21 mouse cellular contexts compared by ENCODE assay signal in the genomic region with DNA sequence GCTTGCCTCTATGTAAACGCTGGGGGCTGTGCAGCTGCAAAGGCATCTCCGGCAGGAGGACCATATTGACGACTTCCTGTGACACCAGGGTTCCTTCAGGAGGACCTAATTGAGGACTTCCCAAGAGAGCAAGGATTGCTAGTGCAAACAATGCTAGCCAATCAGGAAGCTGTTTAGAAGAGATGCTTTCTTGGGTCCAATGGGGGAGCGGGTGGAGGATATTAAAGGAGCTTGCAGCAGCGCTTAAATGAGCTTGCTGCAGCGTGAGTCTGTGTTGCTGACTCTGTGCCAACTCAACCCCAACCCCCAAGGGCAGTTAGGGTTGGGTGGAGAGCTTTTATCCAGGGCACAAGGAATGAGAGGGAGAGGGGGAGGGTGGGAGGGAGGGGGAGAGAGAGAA. TPM values are rescaled to one million over a fixed set of nuclear protein-coding genes. Genes with fewer than 3 reads are reported as not detected.
DNase-seq lines count a peak whose midpoint lies in the region; ATAC-seq and TF ChIP-seq lines count a peak whose summit lies in the region.
"Had no signal": no experiment of that assay in that cellular context is flagged by ENCODE, and none has a peak within 500 bp of the region (broad histone marks: within the 10 kb centered on the region; RNA-seq: fewer than 3 reads in every experiment).

No protein-coding gene starts in this region.

- no peak overlapping the region for H3K9ac ChIP-seq in forebrain, embryonic 15.5 days (replicated peaks)
- no peak overlapping the region for H3K9ac ChIP-seq in forebrain, embryonic 11.5 days (ENCODE audit: low read length)
- H3K9ac ChIP-seq in lung, embryonic 15.5 days = no peak overlapping the region
- no peak overlapping the region for H3K9ac ChIP-seq in lung, postnatal 0 days (replicated peaks; ENCODE audit: low read depth)
- H3K9ac ChIP-seq in embryonic facial prominence, embryonic 14.5 days (ENCODE audit: low read depth, low read length) = no peak overlapping the region
- H3K9ac ChIP-seq: heart, embryonic 15.5 days; hindbrain, embryonic 15.5 days; liver, embryonic 12.5 days had no signal

- 38% methylated on average over 6 of the region's 6 CpGs for WGBS in forebrain, embryonic 15.5 days
- WGBS in forebrain, embryonic 11.5 days = 60% methylated on average over 6 of the region's 6 CpGs
- WGBS in lung, embryonic 15.5 days = 31% methylated on average over 6 of the region's 6 CpGs
- WGBS in lung, postnatal 0 days = 25% methylated on average over 6 of the region's 6 CpGs
- WGBS in embryonic facial prominence, embryonic 14.5 days = 28% methylated on average over 6 of the region's 6 CpGs

- H3K36me3 ChIP-seq in forebrain, embryonic 15.5 days = no peaks in the 10 kb centered on the region
- H3K36me3 ChIP-seq in forebrain, embryonic 11.5 days (ENCODE audit: control insufficient read depth, insufficient read depth, low read length) = no peaks in the 10 kb centered on the region
- H3K36me3 ChIP-seq in lung, embryonic 15.5 days = no peaks in the 10 kb centered on the region
- no peaks in the 10 kb centered on the region for H3K36me3 ChIP-seq in lung, postnatal 0 days (ENCODE audit: insufficient read depth, low read length)
- no peaks in the 10 kb centered on the region for H3K36me3 ChIP-seq in embryonic facial prominence, embryonic 14.5 days (ENCODE audit: control insufficient read depth, insufficient read depth, low read length)
- H3K36me3 ChIP-seq: heart, embryonic 15.5 days; hindbrain, embryonic 15.5 days; liver, embryonic 12.5 days had no signal

- no peaks in the 10 kb centered on the region for H3K4me1 ChIP-seq in forebrain, embryonic 15.5 days
- no peaks in the 10 kb centered on the region for H3K4me1 ChIP-seq in forebrain, embryonic 11.5 days (replicated peaks; ENCODE audit: control insufficient read depth, insufficient read depth, low read length)
- H3K4me1 ChIP-seq in lung, embryonic 15.5 days = no peaks in the 10 kb centered on the region
- H3K4me1 ChIP-seq in lung, postnatal 0 days (ENCODE audit: insufficient read depth, low read depth, low read length) = no peaks in the 10 kb centered on the region
- H3K4me1 ChIP-seq in embryonic facial prominence, embryonic 14.5 days (ENCODE audit: control insufficient read depth, insufficient read depth, low read length) = no peaks in the 10 kb centered on the region
- H3K4me1 ChIP-seq: heart, embryonic 15.5 days; hindbrain, embryonic 15.5 days; liver, embryonic 12.5 days had no signal

- no peak for TF ChIP-seq CTCF in lung, postnatal 0 days (IDR thresholded peaks at IDR 0.05)

- ATAC-seq in forebrain, embryonic 15.5 days (replicated peaks) = 0 out of 2 replicates have a peak, but pooled peaks have one; percentile 19
- ATAC-seq in forebrain, embryonic 11.5 days (replicated peaks; ENCODE audit: low FRiP score) = no peak
- peak; percentile 46; the same call in 1 of the 2 replicates for ATAC-seq in lung, embryonic 15.5 days (ENCODE audit: borderline replicate concordance, extremely low read depth, low FRiP score, low TSS enrichment)
- ATAC-seq in lung, postnatal 0 days = no peak
- no peak for ATAC-seq in embryonic facial prominence, embryonic 14.5 days (ENCODE audit: low read depth)
- ATAC-seq: intestine, embryonic 16.5 days; liver, embryonic 12.5 days; midbrain, embryonic 16.5 days had no signal

- no peaks in the 10 kb centered on the region for H3K27me3 ChIP-seq in forebrain, embryonic 15.5 days
- H3K27me3 ChIP-seq in forebrain, embryonic 11.5 days (ENCODE audit: control insufficient read depth, insufficient read depth, low read length) = no peaks in the 10 kb centered on the region
- H3K27me3 ChIP-seq in lung, embryonic 15.5 days = no peaks in the 10 kb centered on the region
- no peaks in the 10 kb centered on the region for H3K27me3 ChIP-seq in lung, postnatal 0 days (replicated peaks; ENCODE audit: insufficient read depth, low read length)
- no peaks in the 10 kb centered on the region for H3K27me3 ChIP-seq in embryonic facial prominence, embryonic 14.5 days (replicated peaks; ENCODE audit: control insufficient read depth, insufficient read depth, low read length)
- H3K27me3 ChIP-seq: heart, embryonic 15.5 days; hindbrain, embryonic 15.5 days; liver, embryonic 12.5 days had no signal

- no peak for TF ChIP-seq EP300 in lung, postnatal 0 days (IDR thresholded peaks at IDR 0.05)

- no peak overlapping the region for H3K4me3 ChIP-seq in forebrain, embryonic 15.5 days
- H3K4me3 ChIP-seq in forebrain, embryonic 11.5 days (ENCODE audit: low read depth, low read length) = no peak overlapping the region
- no peak overlapping the region for H3K4me3 ChIP-seq in lung, embryonic 15.5 days
- no peak overlapping the region for H3K4me3 ChIP-seq in lung, postnatal 0 days (ENCODE audit: low read depth, low read length)
- no peak overlapping the region for H3K4me3 ChIP-seq in embryonic facial prominence, embryonic 14.5 days (ENCODE audit: low read depth, low read length)
- H3K4me3 ChIP-seq: erythroblast, embryonic 14.5 days; heart, adult 2 months; heart, embryonic 15.5 days; hindbrain, embryonic 15.5 days; liver, embryonic 12.5 days had no signal

- H3K9me3 ChIP-seq in forebrain, embryonic 15.5 days = no peaks in the 10 kb centered on the region
- no peaks in the 10 kb centered on the region for H3K9me3 ChIP-seq in forebrain, embryonic 11.5 days (ENCODE audit: control insufficient read depth, low read length)
- no peaks in the 10 kb centered on the region for H3K9me3 ChIP-seq in lung, embryonic 15.5 days
- H3K9me3 ChIP-seq in lung, postnatal 0 days (ENCODE audit: low read length) = no peaks in the 10 kb centered on the region
- H3K9me3 ChIP-seq in embryonic facial prominence, embryonic 14.5 days (ENCODE audit: control insufficient read depth, low read length) = no peaks in the 10 kb centered on the region
- H3K9me3 ChIP-seq: heart, embryonic 15.5 days; hindbrain, embryonic 15.5 days had no signal

- DNase-seq in forebrain, embryonic 11.5 days (ENCODE audit: low spot score) = no peak
- no peak for DNase-seq in lung, postnatal 0 days (ENCODE audit: low spot score)
- peak; percentile 4 for DNase-seq in NIH3T3 (ENCODE audit: low read depth)
- DNase-seq in embryonic facial prominence, embryonic 14.5 days (ENCODE audit: low spot score) = no peak
- no peak for DNase-seq in right cerebral cortex, postnatal 14 days
- no peak for DNase-seq in layer of hippocampus, adult 18-20 months (ENCODE audit: low spot score in 2 of 2)
- DNase-seq: adrenal gland, adult 2 months; B cell, adult 2 months; gastrocnemius, postnatal 14 days; heart, adult 2 months; heart, postnatal 4 days; lung, postnatal 10 days; thymus, postnatal 25 days had no signal

- H3K27ac ChIP-seq in forebrain, embryonic 15.5 days (replicated peaks) = no peak overlapping the region
- no peak overlapping the region for H3K27ac ChIP-seq in forebrain, embryonic 11.5 days (ENCODE audit: low read depth, low read length)
- H3K27ac ChIP-seq in lung, embryonic 15.5 days = no peak overlapping the region
- H3K27ac ChIP-seq in lung, postnatal 0 days (ENCODE audit: low read length) = no peak overlapping the region
- H3K27ac ChIP-seq in embryonic facial prominence, embryonic 14.5 days (replicated peaks; ENCODE audit: low read depth, low read length) = no peak overlapping the region
- H3K27ac ChIP-seq: heart, adult 2 months; heart, embryonic 15.5 days; hindbrain, embryonic 15.5 days; liver, embryonic 12.5 days had no signal

- H3K4me2 ChIP-seq in forebrain, embryonic 15.5 days (replicated peaks) = no peak overlapping the region
- H3K4me2 ChIP-seq in forebrain, embryonic 11.5 days (ENCODE audit: low read depth, low read length, severe bottlenecking) = no peak overlapping the region
- peak overlapping the region; percentile 22; the same call in 1 of the 2 replicates for H3K4me2 ChIP-seq in lung, embryonic 15.5 days
- H3K4me2 ChIP-seq in lung, postnatal 0 days (replicated peaks; ENCODE audit: low read depth, low read length) = no peak overlapping the region
- peak overlapping the region; percentile 18 for H3K4me2 ChIP-seq in embryonic facial prominence, embryonic 14.5 days (ENCODE audit: low read depth, low read length)
- H3K4me2 ChIP-seq: heart, embryonic 15.5 days; hindbrain, embryonic 15.5 days; liver, embryonic 12.5 days had no signal

RNA-seq across cellular contexts. Expression of a gene that starts 11.3 kb away (rescaled TPM):
- 7.0 and 9.2 TPM in 2 replicates for polyA plus RNA-seq in forebrain, embryonic 15.5 days (2015; fragmentation: Nextera tagmentation; extraction: Ambion mirVana)
- 0.47 and 0.69 TPM in 2 replicates for polyA plus RNA-seq in forebrain, embryonic 11.5 days (2014; fragmentation: Nextera tagmentation; extraction: Ambion mirVana)
- polyA plus RNA-seq in lung, embryonic 15.5 days (2015; fragmentation: Nextera tagmentation; extraction: Ambion mirVana) = 0.36 and 0.39 TPM in 2 replicates
- polyA plus RNA-seq in lung, postnatal 0 days (2015; fragmentation: Nextera tagmentation; extraction: Ambion mirVana) = 2.6 and 3.3 TPM in 2 replicates
- 6.3 and 6.5 TPM in 2 replicates for polyA plus RNA-seq in embryonic facial prominence, embryonic 14.5 days (2014; fragmentation: Nextera tagmentation; extraction: Ambion mirVana)
- total RNA-seq in layer of hippocampus, adult 18-20 months (2021) = 10 to 100 TPM; 16.4 to 16.8 TPM
- polyA plus RNA-seq: erythroblast, embryonic 14.5 days had no signal

Comparison
In these comparisons a context has a peak if more than half of its experiments do, and no peak if none do; other contexts are left out.
1. ATAC-seq: peak in forebrain, embryonic 15.5 days (single experiment) and lung, embryonic 15.5 days (single experiment); none in forebrain, embryonic 11.5 days (single experiment), lung, postnatal 0 days (single experiment) and embryonic facial prominence, embryonic 14.5 days (single experiment).
2. H3K4me2 ChIP-seq: peak in lung, embryonic 15.5 days (single experiment) and embryonic facial prominence, embryonic 14.5 days (single experiment); none in forebrain, embryonic 15.5 days (single experiment), forebrain, embryonic 11.5 days (single experiment) and lung, postnatal 0 days (single experiment).